In the genomic region with DNA sequence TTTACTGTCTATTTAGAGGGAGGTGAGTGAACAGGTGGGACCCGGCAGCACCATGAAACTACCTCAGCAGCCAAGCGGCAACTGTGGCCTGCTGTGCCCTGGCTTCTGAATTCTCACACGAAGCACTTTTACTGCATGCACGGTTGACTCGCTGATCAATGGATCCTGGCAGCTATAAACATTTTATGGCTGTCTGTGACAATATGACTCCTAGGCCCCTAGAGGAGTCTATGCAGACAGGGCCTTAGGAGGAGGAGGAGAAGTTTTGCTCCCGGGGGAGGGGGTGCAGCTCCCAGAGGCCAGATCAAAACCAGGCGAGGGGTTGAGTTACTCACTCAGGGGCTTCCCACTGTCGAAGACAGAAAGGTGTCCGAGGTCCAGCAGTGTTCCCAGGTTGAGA, we compare ENCODE assay signal across 14 mouse cellular contexts.
DNase-seq lines count a peak whose midpoint lies in the region; ATAC-seq and TF ChIP-seq lines count a peak whose summit lies in the region.
"Had no signal": no experiment of that assay in that cellular context is flagged by ENCODE, and none has a peak within 500 bp of the region (broad histone marks: within the 10 kb centered on the region; RNA-seq: fewer than 3 reads in every experiment).

No protein-coding gene starts in this region.

- no peak for TF ChIP-seq POLR2A in limb, embryonic 14.5 days (IDR thresholded peaks at IDR 0.05; ENCODE audit: borderline replicate concordance, extremely low read depth, insufficient read depth, insufficient read length)
- no peak for TF ChIP-seq POLR2A in cerebellum, adult 2 months (IDR thresholded peaks at IDR 0.05; ENCODE audit: borderline replicate concordance, insufficient read depth, low read length)

- DNase-seq in hindbrain, embryonic 10.5 days (ENCODE audit: low spot score) = no peak
- peak; percentile 46 for DNase-seq in retina, embryonic 14.5 days (ENCODE audit: low spot score)
- DNase-seq in retina, postnatal 1 day = no peak
- no peak for DNase-seq in limb, embryonic 14.5 days (ENCODE audit: low spot score)
- no peak for DNase-seq in cerebellum, adult 2 months
- DNase-seq in frontal cortex, adult 2 months (ENCODE audit: extremely low spot score in 1 of 2, low spot score in 1 of 2) = no peak
- DNase-seq: cerebellum, adult 11-12 months; gastrocnemius, postnatal 10 days; lung, postnatal 10 days; thymus, adult 2 months had no signal

- no peaks in the 10 kb centered on the region for H3K9me3 ChIP-seq in hindbrain, embryonic 10.5 days
- no peaks in the 10 kb centered on the region for H3K9me3 ChIP-seq in hindbrain, embryonic 16.5 days (ENCODE audit: control insufficient read depth, low read length)
- H3K9me3 ChIP-seq in limb, embryonic 14.5 days (ENCODE audit: control insufficient read depth, low read length) = no peaks in the 10 kb centered on the region
- H3K9me3 ChIP-seq: forebrain, embryonic 15.5 days; G1E had no signal

- 51% methylated on average over 9 of the region's 9 CpGs for WGBS in hindbrain, embryonic 10.5 days
- 33% methylated on average over 9 of the region's 9 CpGs for WGBS in hindbrain, embryonic 16.5 days
- WGBS in limb, embryonic 14.5 days = 15% methylated on average over 9 of the region's 9 CpGs
- 25% methylated on average over 9 of the region's 9 CpGs for WGBS in cerebellum, adult 2 months

- no peak overlapping the region for H3K9ac ChIP-seq in hindbrain, embryonic 16.5 days (ENCODE audit: low read depth, low read length)
- H3K9ac ChIP-seq in limb, embryonic 14.5 days (ENCODE audit: low read depth, low read length, severe bottlenecking) = no peak overlapping the region
- H3K9ac ChIP-seq: forebrain, embryonic 15.5 days had no signal

- no peak overlapping the region for H3K4me3 ChIP-seq in hindbrain, embryonic 10.5 days
- H3K4me3 ChIP-seq in hindbrain, embryonic 16.5 days (ENCODE audit: low read length) = no peak overlapping the region
- no peak overlapping the region for H3K4me3 ChIP-seq in limb, embryonic 14.5 days (replicated peaks; ENCODE audit: low read length)
- no peak overlapping the region for H3K4me3 ChIP-seq in cerebellum, adult 2 months (replicated peaks; ENCODE audit: insufficient read depth, low read depth, low read length)
- H3K4me3 ChIP-seq: forebrain, embryonic 15.5 days; layer of hippocampus, adult 2 months had no signal

- peaks cover 42% of the 10 kb centered on the region for H3K4me1 ChIP-seq in hindbrain, embryonic 10.5 days (replicated peaks)
- H3K4me1 ChIP-seq in hindbrain, embryonic 16.5 days (ENCODE audit: control insufficient read depth, insufficient read depth, low read depth, low read length) = peaks cover 7% of the 10 kb centered on the region; the same call in 1 of the 2 replicates
- H3K4me1 ChIP-seq in limb, embryonic 14.5 days (ENCODE audit: control insufficient read depth, insufficient read depth, low read length) = peaks cover 24% of the 10 kb centered on the region
- no peaks in the 10 kb centered on the region for H3K4me1 ChIP-seq in cerebellum, adult 2 months (ENCODE audit: control insufficient read depth, insufficient read depth, low read length)

- peak overlapping the region; percentile 64 for H3K27ac ChIP-seq in hindbrain, embryonic 10.5 days
- no peak overlapping the region for H3K27ac ChIP-seq in hindbrain, embryonic 16.5 days (ENCODE audit: low read depth, low read length)
- 0 out of 2 replicates have a peak overlapping the region, but pooled peaks have one; percentile 20 for H3K27ac ChIP-seq in limb, embryonic 14.5 days (replicated peaks; ENCODE audit: low read depth, low read length)
- no peak overlapping the region for H3K27ac ChIP-seq in cerebellum, adult 2 months (ENCODE audit: insufficient read depth, low read length)
- H3K27ac ChIP-seq: forebrain, embryonic 15.5 days; layer of hippocampus, adult 2 months had no signal

- ATAC-seq in hindbrain, embryonic 16.5 days = no peak
- ATAC-seq in limb, embryonic 14.5 days (ENCODE audit: low FRiP score, low read depth) = no peak

- no peaks in the 10 kb centered on the region for H3K36me3 ChIP-seq in hindbrain, embryonic 10.5 days
- H3K36me3 ChIP-seq in hindbrain, embryonic 16.5 days (ENCODE audit: control insufficient read depth, insufficient read depth, low read length) = no peaks in the 10 kb centered on the region
- no peaks in the 10 kb centered on the region for H3K36me3 ChIP-seq in limb, embryonic 14.5 days (ENCODE audit: control insufficient read depth, insufficient read depth, low read length)
- H3K36me3 ChIP-seq: forebrain, embryonic 15.5 days; G1E had no signal

- no peak for TF ChIP-seq CTCF in cerebellum, adult 2 months (IDR thresholded peaks at IDR 0.05; ENCODE audit: borderline replicate concordance, insufficient read depth, low read depth, low read length)

- H3K27me3 ChIP-seq in hindbrain, embryonic 10.5 days (ENCODE audit: insufficient read depth, poor library complexity, severe bottlenecking) = peaks cover 3% of the 10 kb centered on the region; the same call in 1 of the 2 replicates
- H3K27me3 ChIP-seq in hindbrain, embryonic 16.5 days (replicated peaks; ENCODE audit: control insufficient read depth, insufficient read depth, low read length) = no peaks in the 10 kb centered on the region
- H3K27me3 ChIP-seq in limb, embryonic 14.5 days (ENCODE audit: control insufficient read depth, insufficient read depth, low read length) = no peaks in the 10 kb centered on the region
- no peaks in the 10 kb centered on the region for H3K27me3 ChIP-seq in cerebellum, adult 2 months (ENCODE audit: control insufficient read depth, insufficient read depth, low read length)
- H3K27me3 ChIP-seq: forebrain, embryonic 15.5 days had no signal

- H3K4me2 ChIP-seq in hindbrain, embryonic 16.5 days (ENCODE audit: low read length) = no peak overlapping the region
- H3K4me2 ChIP-seq in limb, embryonic 14.5 days (replicated peaks; ENCODE audit: low read depth, low read length, severe bottlenecking) = no peak overlapping the region
- H3K4me2 ChIP-seq: forebrain, embryonic 15.5 days had no signal

Comparison
In these comparisons a context has a peak if more than half of its experiments do, and no peak if none do; other contexts are left out.
1. H3K27ac ChIP-seq: peak in hindbrain, embryonic 10.5 days (single experiment) and limb, embryonic 14.5 days (single experiment); none in hindbrain, embryonic 16.5 days (single experiment) and cerebellum, adult 2 months (single experiment).